Mouse (Mus musculus): Measurements from ENCODE around the gene Gch1.

DNA sequence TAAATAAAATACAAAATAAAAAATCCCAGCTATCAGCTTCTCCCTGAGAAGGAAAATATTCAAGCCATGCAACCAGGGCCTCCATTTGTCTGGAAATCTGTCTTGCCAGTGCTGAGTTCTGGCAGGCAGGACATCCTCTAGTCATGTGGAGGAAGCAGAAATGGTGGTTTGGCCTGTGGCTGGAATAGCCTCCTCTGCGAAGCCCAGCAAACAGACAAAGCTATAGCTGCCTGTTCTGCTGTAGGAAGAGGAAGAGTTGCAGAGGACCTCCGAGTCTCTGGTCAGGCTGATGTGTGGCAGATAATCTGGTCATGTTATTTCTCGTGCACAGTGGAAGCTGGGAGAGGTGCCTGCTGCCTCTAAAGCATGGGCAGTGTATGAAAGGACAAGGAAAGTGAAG lies 50.4 kb downstream of the Gch1 start:
- TF ChIP-seq CTCF (IDR thresholded peaks at IDR 0.05; ENCODE audit: low read depth) (no peak), EP300 (optimal IDR thresholded peaks at IDR 0.05) (no peak)
